Mouse (Mus musculus) midbrain, embryonic 10.5 days (tissue): ENCODE measurements around the gene Trp53rkb. TPM values are rescaled to one million over a fixed set of nuclear protein-coding genes. Genes with fewer than 3 reads are reported as not detected.
"Not testable (repeated sequence)": the region's sequence is repeated elsewhere in the genome, so short reads cannot be mapped to it uniquely, and the experiment has no call there.

Source experiments
- DNase-seq: peaks from one replicate; pipeline ENCODE4 v3.0.0-alpha.2; 2017; ENCODE audit warnings: low spot score
- H3K27ac ChIP-seq: fragments of 300-500 bp; sonication (generic); replicated peaks from 2 replicates; pipeline ENCODE4 v1.5.1; 2016; ENCODE audit warnings: mild to moderate bottlenecking
- H3K27me3 ChIP-seq: fragments of 300-500 bp; sonication (generic); 2 replicates; pipeline ENCODE4 v1.6.1; 2016; ENCODE audit warnings: low read depth, mild to moderate bottlenecking; ENCODE audit not compliant: poor library complexity, severe bottlenecking
- H3K36me3 ChIP-seq: fragments of 300-500 bp; sonication (generic); 2 replicates; pipeline ENCODE4 v1.6.1; 2016; ENCODE audit warnings: mild to moderate bottlenecking, moderate library complexity
- H3K4me1 ChIP-seq: fragments of 300-500 bp; sonication (generic); 2 replicates; pipeline ENCODE4 v1.6.1; 2016
- H3K4me3 ChIP-seq: fragments of 300-500 bp; sonication (generic); 2 replicates; pipeline ENCODE4 v1.5.1; 2016; ENCODE audit warnings: mild to moderate bottlenecking, moderate library complexity
- H3K9me3 ChIP-seq: fragments of 300-500 bp; sonication (generic); replicated peaks from 2 replicates; pipeline ENCODE4 v1.6.1; 2016; ENCODE audit warnings: mild to moderate bottlenecking
- WGBS: fragments of 180-500 bp; shearing (Covaris S2); methylation state at CpG from one replicate; pipeline ENCODE4 v1.1.7; 2016; 5-methylcytosine and 5-hydroxymethylcytosine counted together
- polyA plus RNA-seq: library from polyadenylated mRNA; unstranded; fragments of >200 nt; fragmentation: Nextera tagmentation; extraction: Ambion mirVana; gene quantifications from 2 replicates; pipeline ENCODE4 v1.2.1, GENCODE M21; 2016

Trp53rkb gene
- polyA plus RNA-seq, 1 experiment from 2014 or later: 10.0 TPM

DNA sequence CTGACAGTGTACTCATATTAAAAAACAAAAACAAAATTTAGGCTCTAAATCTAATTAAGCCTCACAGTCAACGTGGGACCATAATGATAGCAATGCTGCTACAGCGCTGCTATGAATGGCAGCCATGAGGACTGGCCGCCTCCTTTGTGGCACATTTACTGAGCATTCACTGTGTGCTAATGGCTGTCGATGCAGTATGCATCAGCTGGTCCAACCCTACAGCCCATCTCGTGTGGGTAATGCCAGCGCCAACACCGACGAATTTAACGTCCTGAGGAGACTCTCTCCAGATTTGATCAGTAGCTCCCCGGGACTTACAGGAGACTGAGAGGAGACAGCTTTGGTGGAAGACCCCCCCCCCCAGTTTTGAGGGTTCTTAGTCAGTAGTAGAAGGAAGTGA lies 18.1 kb upstream of the Trp53rkb start:
- WGBS: 96% methylated on average over 10 of the region's 10 CpGs

GRCm38 (mm10) chr2:166775357-166775893 lies 16.9 kb upstream of the Trp53rkb start:
- H3K4me3 ChIP-seq: no peak overlapping the region
- H3K9me3 ChIP-seq: no peaks in the 10 kb centered on the region
- H3K27ac ChIP-seq: no peak overlapping the region
- peaks cover 3% of the 10 kb centered on the region for H3K27me3 ChIP-seq
- H3K36me3 ChIP-seq: no peaks in the 10 kb centered on the region
- WGBS: 68% methylated on average over 11 of the region's 11 CpGs
- peaks cover 7% of the 10 kb centered on the region; the same call in 1 of the 2 replicates for H3K4me1 ChIP-seq
- DNase-seq: no peak

More for the DNA sequence above, 18.1 kb upstream of the Trp53rkb start:
- 0 out of 2 replicates have a peak, but pooled peaks cover 3% of the 10 kb centered on the region for H3K4me1 ChIP-seq
- no peak for DNase-seq
- no peaks in the 10 kb centered on the region for H3K36me3 ChIP-seq
- no peaks in the 10 kb centered on the region for H3K9me3 ChIP-seq
- H3K4me3 ChIP-seq: no peak overlapping the region
- no peaks in the 10 kb centered on the region for H3K27me3 ChIP-seq
- no peak overlapping the region for H3K27ac ChIP-seq

- H3K9me3 ChIP-seq: no peaks in the 10 kb centered on the region
- 50% methylated on average over 1 of the region's 2 CpGs for WGBS
- no peak for DNase-seq
- H3K27ac ChIP-seq: no peak overlapping the region
- H3K36me3 ChIP-seq: no peaks in the 10 kb centered on the region
- H3K4me1 ChIP-seq: peaks cover 14% of the 10 kb centered on the region; the same call in 1 of the 2 replicates
- peaks cover 8% of the 10 kb centered on the region for H3K27me3 ChIP-seq
- H3K4me3 ChIP-seq: no peak overlapping the region
Observed at GRCm38 (mm10) chr2:166776272-166776671, 16.1 kb upstream of the Trp53rkb start.

DNA sequence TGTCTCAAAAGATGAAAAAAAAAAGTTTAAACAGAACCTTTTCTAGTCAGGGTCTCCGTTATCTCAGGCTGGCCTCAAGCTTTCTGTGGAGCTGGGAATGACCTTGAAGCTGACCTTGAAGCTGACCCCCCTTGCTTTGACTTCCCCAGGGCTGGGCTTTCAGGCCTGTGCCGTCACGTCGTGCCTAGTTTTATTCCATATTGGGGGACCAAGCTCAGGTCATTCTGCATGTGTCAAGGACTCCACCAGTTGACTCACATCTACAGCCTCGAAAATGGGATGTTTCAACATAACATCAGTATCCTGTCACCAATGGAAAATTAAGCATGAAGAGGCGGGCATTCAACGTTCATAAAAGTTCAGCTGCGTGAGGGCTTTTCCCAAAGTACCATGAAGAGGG lies 12.4 kb upstream of the Trp53rkb start:
- H3K4me1 ChIP-seq: peaks cover 16% of the 10 kb centered on the region
- 78% methylated on average over 8 of the region's 8 CpGs for WGBS
- DNase-seq: no peak
- H3K27me3 ChIP-seq: peaks cover 9% of the 10 kb centered on the region
- no peak overlapping the region for H3K4me3 ChIP-seq
- H3K27ac ChIP-seq: peak overlapping the region; percentile 34; the same call in 1 of the 2 replicates
- H3K9me3 ChIP-seq: no peaks in the 10 kb centered on the region
- H3K36me3 ChIP-seq: peaks cover 2% of the 10 kb centered on the region; the same call in 1 of the 2 replicates

GRCm38 (mm10) chr2:166780980-166781578 lies 11.3 kb upstream of the Trp53rkb start:
- H3K27me3 ChIP-seq: peaks cover 21% of the 10 kb centered on the region
- WGBS: 19% methylated on average over 9 of the region's 9 CpGs

DNA sequence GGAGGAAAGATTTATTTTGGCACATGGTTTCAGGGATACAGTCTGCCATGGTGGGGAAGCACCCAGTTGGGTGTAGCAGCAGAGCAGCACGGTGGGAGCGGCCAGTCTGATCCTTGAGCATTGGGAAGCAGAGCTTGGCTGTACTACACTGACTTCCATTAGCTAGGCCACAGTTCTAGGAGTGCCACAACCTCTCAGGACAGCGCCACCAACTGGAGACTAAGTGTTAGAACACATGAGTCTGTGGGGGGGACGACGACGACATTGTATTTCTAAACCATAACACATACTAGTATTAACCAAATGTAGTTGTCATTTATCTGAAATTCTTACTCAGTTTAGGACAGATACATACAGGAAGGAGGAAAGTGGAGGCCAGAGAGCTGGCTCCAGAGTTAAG lies 8.0 kb upstream of the Trp53rkb start:
- Histone ChIP-seq H3K4me1 (peaks cover 35% of the 10 kb centered on the region), H3K27ac (no peak overlapping the region), H3K36me3 (peaks cover 2% of the 10 kb centered on the region; the same call in 1 of the 2 replicates), H3K27me3 (peaks cover 21% of the 10 kb centered on the region), H3K4me3 (no peak overlapping the region), H3K9me3 (no peaks in the 10 kb centered on the region)
- DNase-seq: no peak
- WGBS: 75% methylated on average over 6 of the region's 6 CpGs

More at GRCm38 (mm10) chr2:166780980-166781578, 11.3 kb upstream of the Trp53rkb start:
- peak; percentile 82 for DNase-seq
- Histone ChIP-seq H3K4me3 (no peak overlapping the region), H3K4me1 (peaks cover 25% of the 10 kb centered on the region), H3K36me3 (peaks cover 2% of the 10 kb centered on the region; the same call in 1 of the 2 replicates), H3K9me3 (no peaks in the 10 kb centered on the region), H3K27ac (no peak overlapping the region)

GRCm38 (mm10) chr2:166786353-166787004 lies 5.9 kb upstream of the Trp53rkb start:
- WGBS: under 1% methylated on average over 35 of the region's 35 CpGs
- peaks cover 24% of the 10 kb centered on the region for H3K4me1 ChIP-seq
- H3K36me3 ChIP-seq: peaks cover 2% of the 10 kb centered on the region; the same call in 1 of the 2 replicates
- H3K4me3 ChIP-seq: peak overlapping the region; percentile 65
- H3K9me3 ChIP-seq: no peaks in the 10 kb centered on the region
- peak; percentile 91 for DNase-seq
- H3K27ac ChIP-seq: peak overlapping the region; percentile 81
- peaks cover 13% of the 10 kb centered on the region; the same call in 1 of the 2 replicates for H3K27me3 ChIP-seq

DNA sequence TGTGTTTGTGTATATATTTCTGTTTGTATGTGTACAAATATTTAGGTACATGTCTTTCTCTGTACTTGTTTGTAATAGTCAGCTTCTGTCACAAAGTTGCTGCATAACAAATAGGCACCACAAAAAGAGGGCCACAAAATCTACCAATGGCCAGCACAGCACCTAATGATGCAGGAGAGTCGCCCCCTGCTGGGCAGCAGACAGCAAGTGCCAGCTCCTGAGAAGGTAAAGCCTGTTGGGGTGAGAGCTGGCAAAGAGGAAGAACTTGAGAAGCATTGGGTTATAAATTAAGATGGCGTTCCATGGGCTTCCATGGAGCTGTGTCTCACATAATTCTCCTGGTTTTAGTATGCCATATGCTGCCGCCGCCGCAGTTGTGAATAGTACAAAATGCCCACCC lies 593 bp upstream of the Trp53rkb start:
- H3K4me3 ChIP-seq: no peak overlapping the region
- H3K9me3 ChIP-seq: no peaks in the 10 kb centered on the region
- peaks cover 38% of the 10 kb centered on the region for H3K4me1 ChIP-seq
- H3K36me3 ChIP-seq: peaks cover 13% of the 10 kb centered on the region
- H3K27me3 ChIP-seq: no peaks in the 10 kb centered on the region
- H3K27ac ChIP-seq: peak overlapping the region; percentile 89; the same call in 1 of the 2 replicates
- no peak for DNase-seq
- WGBS: 75% methylated on average over 5 of the region's 5 CpGs

GRCm38 (mm10) chr2:166793542-166794214 lies 1.3 kb downstream of the Trp53rkb start:
- peaks cover 31% of the 10 kb centered on the region for H3K4me1 ChIP-seq
- not testable (repeated sequence) for H3K9me3 ChIP-seq, H3K27me3 ChIP-seq
- peaks cover 32% of the 10 kb centered on the region for H3K36me3 ChIP-seq
- peak overlapping the region; percentile 82 for H3K4me3 ChIP-seq
- under 1% methylated on average over 76 of the region's 76 CpGs for WGBS
- H3K27ac ChIP-seq: peak overlapping the region; percentile 89
- peak; percentile 84 for DNase-seq

- DNase-seq: no peak
- WGBS: 86% methylated on average over 11 of the region's 11 CpGs
- Histone ChIP-seq H3K27ac (no peak overlapping the region), H3K9me3 (no peaks in the 10 kb centered on the region), H3K4me1 (peaks cover under 1% of the 10 kb centered on the region), H3K36me3 (peaks cover 33% of the 10 kb centered on the region), H3K4me3 (no peak overlapping the region), H3K27me3 (0 out of 2 replicates have a peak, but pooled peaks cover 5% of the 10 kb centered on the region)
Observed at GRCm38 (mm10) chr2:166799615-166800472, 7.5 kb downstream of the Trp53rkb start.

DNA sequence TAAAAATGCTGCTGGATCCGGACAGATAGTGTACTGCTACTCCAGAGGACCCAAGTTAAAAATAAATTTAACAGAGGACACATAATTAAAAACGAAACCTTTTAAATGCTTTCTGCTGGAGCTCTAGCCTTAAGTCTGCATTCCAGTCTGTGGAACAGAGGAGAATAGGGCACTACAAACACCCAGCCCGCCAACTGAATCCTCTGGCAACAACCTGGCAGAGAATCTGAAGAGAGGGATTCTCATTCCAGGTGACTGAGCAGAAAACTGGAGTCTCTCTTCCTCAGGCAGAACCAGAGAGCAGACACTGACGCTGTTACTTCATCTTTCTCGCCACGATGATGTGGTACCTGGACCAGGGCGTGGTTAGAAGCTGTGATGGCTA lies 8.1 kb downstream of the Trp53rkb start:
- no peaks in the 10 kb centered on the region for H3K9me3 ChIP-seq
- DNase-seq: no peak
- 85% methylated on average over 7 of the region's 7 CpGs for WGBS
- peaks cover under 1% of the 10 kb centered on the region for H3K4me1 ChIP-seq
- no peak overlapping the region for H3K27ac ChIP-seq
- H3K4me3 ChIP-seq: no peak overlapping the region
- H3K27me3 ChIP-seq: 0 out of 2 replicates have a peak, but pooled peaks cover 5% of the 10 kb centered on the region
- H3K36me3 ChIP-seq: peaks cover 33% of the 10 kb centered on the region

GRCm38 (mm10) chr2:166801436-166801835 lies 9.1 kb downstream of the Trp53rkb start:
- Histone ChIP-seq H3K36me3 (peaks cover 23% of the 10 kb centered on the region), H3K9me3 (no peaks in the 10 kb centered on the region), H3K4me3 (no peak overlapping the region), H3K4me1 (peaks cover 11% of the 10 kb centered on the region), H3K27ac (no peak overlapping the region), H3K27me3 (0 out of 2 replicates have a peak, but pooled peaks cover 5% of the 10 kb centered on the region)
- WGBS: 71% methylated on average over 2 of the region's 2 CpGs
- no peak for DNase-seq
